Mouse (Mus musculus) stomach, postnatal 0 days (tissue): ENCODE measurements around the gene Ash1l. TPM values are rescaled to one million over a fixed set of nuclear protein-coding genes. Genes with fewer than 3 reads are reported as not detected.
A peak's percentile ranks its signal among the peaks of the same experiment; 100 is the strongest.
"Not testable (repeated sequence)": the region's sequence is repeated elsewhere in the genome, so short reads cannot be mapped to it uniquely, and the experiment has no call there.

Source experiments
- ATAC-seq: fragments of 200-750 bp; cut with Nextera tagmentation; 2 replicates; pipeline ENCODE4 v1.8.0; 2017; ENCODE audit not compliant: low FRiP score, low TSS enrichment
- DNase-seq: peaks from one replicate; pipeline ENCODE4 v3.0.0-alpha.2; 2016; ENCODE audit warnings: low spot score
- H3K27ac ChIP-seq: fragments of 300-500 bp; sonication (generic); replicated peaks from 2 replicates; pipeline ENCODE4 v1.5.1; 2014; ENCODE audit warnings: mild to moderate bottlenecking, control low read depth
- H3K27me3 ChIP-seq: fragments of 300-500 bp; sonication (generic); 2 replicates; pipeline ENCODE4 v1.6.1; 2014; ENCODE audit warnings: low read length; ENCODE audit not compliant: control insufficient read depth, insufficient read depth
- H3K36me3 ChIP-seq: fragments of 300-500 bp; sonication (generic); 2 replicates; pipeline ENCODE4 v1.6.1; 2014; ENCODE audit warnings: low read length, mixed read lengths; ENCODE audit not compliant: control insufficient read depth, insufficient read depth
- H3K4me1 ChIP-seq: fragments of 300-500 bp; sonication (generic); replicated peaks from 2 replicates; pipeline ENCODE4 v1.6.1; 2014; ENCODE audit warnings: antibody characterized with exemption; ENCODE audit not compliant: control insufficient read depth, insufficient read depth
- H3K4me2 ChIP-seq: fragments of 300-500 bp; sonication (generic); replicated peaks from 2 replicates; pipeline ENCODE4 v1.6.1; 2014; ENCODE audit warnings: low read depth, mild to moderate bottlenecking, control low read depth, moderate library complexity
- H3K4me3 ChIP-seq: fragments of 300-500 bp; sonication (generic); 2 replicates; pipeline ENCODE4 v1.5.1; 2014; ENCODE audit warnings: low read depth, low read length, control low read depth
- H3K9ac ChIP-seq: fragments of 300-500 bp; sonication (generic); 2 replicates; pipeline ENCODE4 v1.6.1; 2014; ENCODE audit warnings: mild to moderate bottlenecking, low read length, control low read depth, mixed read lengths
- H3K9me3 ChIP-seq: fragments of 300-500 bp; sonication (generic); 2 replicates; pipeline ENCODE4 v1.6.1; 2016; ENCODE audit warnings: low read length; ENCODE audit not compliant: control insufficient read depth
- CTCF ChIP-seq: IDR thresholded peaks from 2 replicates; pipeline ENCODE4 v1.5.1; 2016; ENCODE audit warnings: antibody characterized with exemption, low read depth, mild to moderate bottlenecking, moderate library complexity
- EP300 ChIP-seq: optimal IDR thresholded peaks from 2 replicates; pipeline ENCODE3; 2016; ENCODE audit warnings: antibody characterized with exemption
- whole genome bisulfite sequencing: fragments of 180-500 bp; shearing (Covaris S2); extraction: QIAGEN DNeasy Blood & Tissue Kit; methylation state at CpG from one replicate; pipeline ENCODE4 v1.1.7; 2014; 5-methylcytosine and 5-hydroxymethylcytosine counted together
- polyA plus RNA-seq: library from polyadenylated mRNA; unstranded; fragments of >200 nt; fragmentation: Nextera tagmentation; extraction: Ambion mirVana; gene quantifications from 2 replicates; pipeline ENCODE4 v1.2.1, GENCODE M21; 2015

The Ash1l gene
- polyA plus RNA-seq, 1 experiment from 2014 or later, result 9.2 TPM

GRCm38 (mm10) chr3:88949786-88950575 is 441 bp upstream of the Ash1l start:
- TF ChIP-seq CTCF (peak; percentile 37; the same call in 1 of the 2 replicates), EP300 (no peak)
- H3K27me3 ChIP-seq, result no peaks in the 10 kb centered on the region
- H3K4me2 ChIP-seq, result peak overlapping the region; percentile 72
- under 1% methylated on average over 67 of the region's 92 CpGs for WGBS
- ATAC-seq, result peak; percentile 90
- DNase-seq, result peak; percentile 95
- H3K4me1 ChIP-seq, result no peaks in the 10 kb centered on the region
- H3K27ac ChIP-seq, result peak overlapping the region; percentile 100
- peak overlapping the region; percentile 82 for H3K4me3 ChIP-seq
- no peaks in the 10 kb centered on the region for H3K36me3 ChIP-seq
- H3K9ac ChIP-seq, result peak overlapping the region; percentile 94
- H3K9me3 ChIP-seq, result no peaks in the 10 kb centered on the region

GRCm38 (mm10) chr3:88951327-88951800 is 942 bp downstream of the Ash1l start:
- Histone ChIP-seq H3K4me3 (peak overlapping the region; percentile 82), H3K9me3 (no peaks in the 10 kb centered on the region), H3K9ac (peak overlapping the region; percentile 94), H3K4me2 (peak overlapping the region; percentile 68), H3K27me3 (no peaks in the 10 kb centered on the region), H3K27ac (peak overlapping the region; percentile 100), H3K4me1 (no peaks in the 10 kb centered on the region), H3K36me3 (no peaks in the 10 kb centered on the region)
- ATAC-seq (no peak), DNase-seq (no peak)
- TF ChIP-seq EP300 (no peak), CTCF (no peak)
- whole genome bisulfite sequencing, result under 1% methylated on average over 5 of the region's 5 CpGs

GRCm38 (mm10) chr3:88953246-88953645 is 2.8 kb downstream of the Ash1l start:
- ATAC-seq (no peak), DNase-seq (no peak)
- Histone ChIP-seq H3K27ac (no peak overlapping the region), H3K4me3 (no peak overlapping the region), H3K27me3 (no peaks in the 10 kb centered on the region), H3K36me3 (no peaks in the 10 kb centered on the region), H3K4me2 (no peak overlapping the region), H3K9ac (no peak overlapping the region), H3K4me1 (no peaks in the 10 kb centered on the region), H3K9me3 (no peaks in the 10 kb centered on the region)
- no peak for TF ChIP-seq CTCF
- no peak for TF ChIP-seq EP300
- WGBS, result 69% methylated on average over 4 of the region's 4 CpGs

- Histone ChIP-seq H3K27me3 (no peaks in the 10 kb centered on the region), H3K27ac (no peak overlapping the region), H3K9ac (no peak overlapping the region), H3K4me3 (no peak overlapping the region), H3K36me3 (no peaks in the 10 kb centered on the region), H3K4me1 (no peaks in the 10 kb centered on the region), H3K9me3 (no peaks in the 10 kb centered on the region), H3K4me2 (no peak overlapping the region)
- ATAC-seq (no peak), DNase-seq (no peak)
- no peak for TF ChIP-seq CTCF
- no peak for TF ChIP-seq EP300
These were observed 3.3 kb downstream of the Ash1l start for GRCm38 (mm10) chr3:88953736-88954135.

- H3K4me1 ChIP-seq, H3K27ac ChIP-seq, H3K27me3 ChIP-seq, H3K36me3 ChIP-seq, H3K4me3 ChIP-seq, H3K4me2 ChIP-seq, H3K9me3 ChIP-seq, H3K9ac ChIP-seq, DNase-seq, ATAC-seq: not testable (repeated sequence)
These were observed 12.8 kb downstream of the Ash1l start for GRCm38 (mm10) chr3:88963211-88963610.

GRCm38 (mm10) chr3:88975012-88975411 is 24.6 kb downstream of the Ash1l start:
- H3K4me1 ChIP-seq, result no peaks in the 10 kb centered on the region

More at GRCm38 (mm10) chr3:88975012-88975411, 24.6 kb downstream of the Ash1l start:
- H3K9me3 ChIP-seq, result no peaks in the 10 kb centered on the region
- 63% methylated on average over 2 of the region's 2 CpGs for WGBS
- DNase-seq, result no peak
- TF ChIP-seq EP300 (no peak), CTCF (no peak)
- H3K9ac ChIP-seq, result no peak overlapping the region
- H3K4me3 ChIP-seq, result no peak overlapping the region
- H3K36me3 ChIP-seq, result no peaks in the 10 kb centered on the region
- no peak overlapping the region for H3K27ac ChIP-seq
- no peak overlapping the region for H3K4me2 ChIP-seq
- H3K27me3 ChIP-seq, result no peaks in the 10 kb centered on the region
- ATAC-seq, result no peak
